Mouse (Mus musculus) kidney, postnatal 4 days (tissue): ENCODE data around the gene Rab36.

ENCODE experiments used
- DNase-seq, 2 experiments: peaks; one replicate each; pipeline ENCODE4 v3.0.0; 2021; ENCODE audit warnings: mixed read lengths in 2 of 2

The Rab36 gene

GRCm38 (mm10) chr10:75078174-75079128, 41.6 kb downstream of the Rab36 start:
- no peak for DNase-seq

- DNase-seq = no peak
These were observed 48.5 kb downstream of the Rab36 start for GRCm38 (mm10) chr10:75085330-75085729.

- no peak for DNase-seq
These were observed 51.6 kb downstream of the Rab36 start for GRCm38 (mm10) chr10:75088471-75088870.

- DNase-seq = no peak
These were observed 54.8 kb downstream of the Rab36 start for GRCm38 (mm10) chr10:75091478-75092152.

GRCm38 (mm10) chr10:75093252-75093987, 56.6 kb downstream of the Rab36 start:
- DNase-seq = peak; percentile 37 to 59

- DNase-seq = no peak
These were observed 57.5 kb downstream of the Rab36 start for GRCm38 (mm10) chr10:75094338-75094737.

GRCm38 (mm10) chr10:75095216-75095615, 58.4 kb downstream of the Rab36 start:
- no peak for DNase-seq

- peak; percentile 34 to 54 for DNase-seq
These were observed 61.8 kb downstream of the Rab36 start for GRCm38 (mm10) chr10:75098446-75099183.

GRCm38 (mm10) chr10:75100298-75100697, 63.4 kb downstream of the Rab36 start:
- peak in 1 of 2 experiments; percentile 28 for DNase-seq

GRCm38 (mm10) chr10:75103502-75103901, 66.6 kb downstream of the Rab36 start:
- no peak for DNase-seq
